Mouse (Mus musculus): Measurements from ENCODE around the gene Mrpl37. TPM values are rescaled to one million over a fixed set of nuclear protein-coding genes. Genes with fewer than 3 reads are reported as not detected.
"Not testable (repeated sequence)": the region's sequence is repeated elsewhere in the genome, so short reads cannot be mapped to it uniquely, and the experiment has no call there.

Mrpl37 gene
- polyA plus RNA-seq (2016; fragmentation: Nextera tagmentation; extraction: Ambion mirVana): 78.0 and 80.8 TPM in 2 replicates

DNA sequence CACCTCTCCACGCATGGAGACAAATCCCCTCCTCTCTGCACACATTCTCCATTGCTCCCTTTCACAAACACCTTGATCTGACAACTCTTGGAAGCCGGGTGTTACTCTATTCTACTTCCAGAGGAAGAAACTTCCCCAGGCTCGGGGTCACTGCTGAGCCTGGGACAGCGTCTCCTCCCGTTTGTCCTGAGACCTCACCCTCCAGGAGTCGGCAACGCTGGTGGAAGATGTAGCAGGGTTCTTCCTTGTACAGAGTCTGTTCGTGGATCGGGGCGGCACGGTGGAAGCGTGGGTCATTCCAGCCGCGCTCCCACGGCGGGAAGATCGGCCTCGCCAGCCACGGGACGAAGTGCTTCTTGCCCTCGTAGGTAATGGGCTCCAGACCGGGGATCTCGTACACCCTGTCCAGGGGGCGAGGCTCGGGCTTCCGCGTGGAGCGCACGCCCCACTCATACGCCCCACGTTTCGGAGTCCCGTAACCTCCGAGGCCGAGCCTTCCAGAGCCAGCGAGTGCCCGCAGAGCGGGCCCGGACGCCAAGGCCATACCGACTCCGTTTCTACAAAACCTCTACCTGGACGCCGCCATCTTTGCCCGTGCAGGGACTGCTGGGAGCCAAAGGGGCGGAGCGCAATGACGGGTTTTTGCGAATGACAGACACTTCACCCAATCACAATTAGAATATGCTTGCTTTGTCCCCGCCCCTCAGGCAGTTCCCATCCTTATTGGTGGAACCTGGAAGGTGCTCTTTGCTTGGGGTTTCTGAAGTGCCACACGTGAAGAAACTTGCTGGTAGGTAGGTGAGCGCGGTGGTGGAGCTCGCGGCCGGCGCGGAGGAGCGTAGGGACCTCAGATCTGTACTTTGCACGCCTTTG, at the start of gene Mrpl37, which contains the start of gene Cyb5rl:
Mrpl37 (minus strand) TSS at position 617 of the 873 bp plus-strand sequence.
Cyb5rl (plus strand) TSS at position 737 of the 873 bp plus-strand sequence.
- no peaks in the 10 kb centered on the region for H3K9me3 ChIP-seq (replicated peaks)
- peak within 1 kb of the TSS; percentile 76 for H3K4me2 ChIP-seq (replicated peaks)
- H3K4me1 ChIP-seq: peaks cover 18% of the 10 kb centered on the region
- H3K4me3 ChIP-seq: peak within 1 kb of the TSS; percentile 90
- under 1% methylated on average over 60 of the region's 60 CpGs for WGBS
- H3K27me3 ChIP-seq: 0 out of 2 replicates have a peak, but pooled peaks cover 5% of the 10 kb centered on the region
- peak; percentile 99 for ATAC-seq (ENCODE audit: low FRiP score)
- peaks cover 30% of the 10 kb centered on the region for H3K36me3 ChIP-seq
- peak within 1 kb of the TSS; percentile 82 for H3K9ac ChIP-seq
- H3K27ac ChIP-seq: no peak within 1 kb of the TSS

DNA sequence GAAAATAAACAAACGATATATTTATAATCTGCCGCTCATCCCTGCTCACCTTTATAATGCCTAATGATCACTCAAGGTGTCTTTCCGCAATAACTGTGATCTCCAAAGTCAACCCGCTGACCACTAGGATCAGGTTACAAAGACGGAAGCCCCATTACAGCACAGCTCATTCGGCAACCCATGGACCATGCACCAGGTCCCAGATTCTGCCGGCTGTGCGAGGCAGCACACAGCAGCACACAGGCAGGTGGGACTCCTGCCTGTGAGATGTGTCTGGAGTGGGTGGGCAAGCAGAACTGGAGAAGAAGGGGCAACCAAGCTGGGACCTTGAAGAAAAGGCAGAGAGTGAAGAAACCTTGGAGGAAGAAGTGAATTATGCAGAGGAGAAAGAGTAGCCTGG, 47.6 kb upstream of the Mrpl37 start:
- no peaks in the 10 kb centered on the region; the same call in 1 of the 2 replicates for H3K27me3 ChIP-seq
- H3K4me3 ChIP-seq: no peak overlapping the region
- H3K36me3 ChIP-seq: no peaks in the 10 kb centered on the region
- 55% methylated on average over 8 of the region's 8 CpGs for WGBS
- H3K4me2 ChIP-seq (replicated peaks): no peak overlapping the region
- no peaks in the 10 kb centered on the region for H3K9me3 ChIP-seq (replicated peaks)
- no peak overlapping the region for H3K9ac ChIP-seq
- no peak overlapping the region for H3K27ac ChIP-seq
- ATAC-seq (ENCODE audit: low FRiP score): no peak
- H3K4me1 ChIP-seq: no peaks in the 10 kb centered on the region

DNA sequence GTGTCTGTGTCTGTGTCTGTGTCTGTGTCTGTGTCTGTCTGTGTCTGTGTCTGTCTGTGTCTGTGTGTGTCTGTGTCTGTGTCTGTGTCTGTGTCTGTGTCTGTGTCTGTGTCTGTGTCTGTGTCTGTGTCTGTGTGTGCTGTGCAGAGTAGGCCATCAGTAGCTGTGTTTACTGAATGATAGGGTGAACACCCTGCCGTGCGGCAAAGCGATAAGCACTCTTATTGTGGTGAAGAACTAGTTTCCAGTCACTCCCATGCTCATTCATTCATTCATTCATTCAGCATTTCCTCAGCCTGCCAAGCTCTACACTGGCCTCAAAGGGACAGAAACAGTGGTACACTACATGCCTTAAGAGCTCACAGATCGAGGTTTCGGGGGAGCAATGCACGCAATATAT, 42.5 kb upstream of the Mrpl37 start:
- H3K4me3 ChIP-seq; H3K27ac ChIP-seq; ATAC-seq (ENCODE audit: low FRiP score); H3K27me3 ChIP-seq; H3K36me3 ChIP-seq; H3K9me3 ChIP-seq (replicated peaks); H3K4me2 ChIP-seq (replicated peaks); H3K9ac ChIP-seq: not testable (repeated sequence)
- H3K4me1 ChIP-seq: peaks cover 17% of the 10 kb centered on the region
- 94% methylated on average over 6 of the region's 6 CpGs for WGBS

DNA sequence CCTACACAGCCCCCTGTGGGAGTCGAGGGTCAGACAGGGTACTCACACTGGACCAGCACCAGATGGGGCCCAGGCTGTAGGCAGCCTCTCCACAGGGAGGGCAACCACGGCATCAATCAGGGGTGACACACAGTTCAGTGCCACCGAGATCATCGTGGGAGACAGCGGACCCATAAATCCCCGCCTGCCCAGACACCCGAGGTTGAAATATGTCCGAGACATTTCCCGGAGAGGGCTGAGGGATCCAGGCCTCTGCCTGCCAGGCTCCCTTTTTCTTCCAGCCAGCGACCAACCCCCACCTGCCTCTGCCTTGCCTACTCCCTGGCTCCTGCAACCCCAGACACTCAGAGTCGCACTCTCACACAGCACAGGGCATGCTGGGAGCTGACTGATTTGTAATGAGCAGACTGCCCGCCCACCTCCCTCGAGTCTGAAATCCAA, 41.6 kb upstream of the Mrpl37 start:
- peak overlapping the region; percentile 24; the same call in 1 of the 2 replicates for H3K9ac ChIP-seq
- WGBS: 25% methylated on average over 13 of the region's 13 CpGs
- H3K36me3 ChIP-seq: no peaks in the 10 kb centered on the region
- H3K9me3 ChIP-seq (replicated peaks): no peaks in the 10 kb centered on the region
- ATAC-seq (ENCODE audit: low FRiP score): peak; percentile 74
- H3K27ac ChIP-seq: peak overlapping the region; percentile 70
- H3K4me3 ChIP-seq: no peak overlapping the region
- H3K4me1 ChIP-seq: peaks cover 17% of the 10 kb centered on the region
- no peaks in the 10 kb centered on the region; the same call in 1 of the 2 replicates for H3K27me3 ChIP-seq
- H3K4me2 ChIP-seq (replicated peaks): 0 out of 2 replicates have a peak overlapping the region, but pooled peaks have one; percentile 19

DNA sequence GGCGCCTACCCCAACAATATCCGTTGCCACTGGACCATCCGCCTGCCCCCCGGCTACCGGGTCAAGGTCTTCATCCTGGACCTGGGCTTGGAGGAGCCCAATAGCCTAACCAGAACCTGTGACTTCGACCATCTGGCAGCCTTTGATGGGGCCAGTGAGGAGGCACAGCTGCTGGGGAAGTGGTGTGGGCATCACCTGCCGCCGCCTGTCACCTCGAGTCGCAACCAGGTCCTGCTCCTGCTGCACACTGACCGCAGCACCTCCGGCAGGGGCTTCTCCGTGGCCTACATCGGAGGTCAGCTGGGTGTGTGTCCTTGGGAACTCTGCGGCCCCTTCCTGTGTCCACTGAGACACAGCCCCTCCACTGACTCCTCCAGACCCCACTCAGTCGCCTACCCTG, 40.1 kb upstream of the Mrpl37 start:
- no peak for ATAC-seq (ENCODE audit: low FRiP score)
- Histone ChIP-seq H3K36me3 (no peaks in the 10 kb centered on the region), H3K9me3 (replicated peaks) (no peaks in the 10 kb centered on the region), H3K4me1 (peaks cover 17% of the 10 kb centered on the region), H3K4me3 (no peak overlapping the region), H3K9ac (no peak overlapping the region), H3K27ac (no peak overlapping the region), H3K4me2 (replicated peaks) (no peak overlapping the region), H3K27me3 (no peaks in the 10 kb centered on the region)
- 87% methylated on average over 16 of the region's 16 CpGs for WGBS

DNA sequence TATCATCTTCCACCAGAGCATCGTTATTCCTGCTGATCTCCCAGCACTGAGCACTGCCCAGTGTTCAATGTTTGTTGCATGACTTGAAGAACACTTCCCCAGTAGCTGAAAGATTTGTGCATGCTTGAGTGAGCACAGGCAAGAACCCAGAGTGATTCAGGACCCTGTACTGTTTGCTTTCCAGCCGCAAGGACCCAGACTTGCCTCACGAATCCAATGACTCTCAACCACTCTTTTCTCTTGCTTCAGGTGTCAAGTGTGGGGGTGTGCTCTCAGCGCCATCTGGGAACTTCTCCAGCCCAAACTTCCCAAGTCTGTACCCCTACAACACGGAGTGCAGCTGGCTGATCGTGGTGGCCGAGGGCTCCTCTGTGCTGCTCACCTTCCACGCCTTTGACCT, 35.6 kb upstream of the Mrpl37 start:
- H3K9ac ChIP-seq: no peak overlapping the region
- 64% methylated on average over 8 of the region's 8 CpGs for WGBS
- no peaks in the 10 kb centered on the region for H3K36me3 ChIP-seq
- no peak overlapping the region for H3K4me2 ChIP-seq (replicated peaks)
- ATAC-seq (ENCODE audit: low FRiP score): no peak
- no peak overlapping the region for H3K27ac ChIP-seq
- H3K4me3 ChIP-seq: no peak overlapping the region
- H3K9me3 ChIP-seq (replicated peaks): no peaks in the 10 kb centered on the region
- H3K27me3 ChIP-seq: no peaks in the 10 kb centered on the region
- H3K4me1 ChIP-seq: peaks cover 15% of the 10 kb centered on the region

DNA sequence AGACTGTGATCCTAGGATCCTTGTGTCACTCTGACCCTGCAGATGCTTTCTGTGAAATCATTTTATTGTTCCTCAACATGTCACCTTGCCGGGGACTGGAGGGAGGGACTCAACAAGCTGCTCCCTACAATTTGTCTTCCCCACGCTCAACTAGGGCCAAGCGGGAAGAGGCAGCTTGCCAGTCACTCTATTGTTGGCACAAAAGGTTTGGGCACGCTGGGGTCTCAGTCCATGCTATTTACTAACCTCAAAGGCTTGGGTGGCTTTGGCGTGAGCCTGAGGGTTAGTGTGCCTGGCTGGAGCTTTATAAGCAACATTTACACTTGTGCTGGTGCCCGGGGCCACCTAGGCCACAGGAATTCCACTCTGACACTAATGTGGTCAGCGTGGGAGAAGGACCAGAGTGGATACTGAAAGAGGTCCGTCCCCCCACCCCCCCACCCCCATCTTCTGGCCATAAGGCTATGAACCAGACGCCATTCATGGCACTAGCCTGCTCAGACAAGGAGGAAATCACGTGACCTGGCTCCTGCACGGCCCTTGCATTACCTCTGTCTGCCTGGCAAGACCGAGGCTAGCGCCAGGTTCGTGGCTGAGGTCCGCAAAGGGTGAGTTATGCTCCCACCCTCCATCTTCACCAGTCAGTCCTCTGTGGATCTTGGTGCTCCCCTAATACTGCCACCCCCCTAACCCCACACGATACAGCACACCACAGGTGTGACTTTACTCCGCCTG, 32.3 kb upstream of the Mrpl37 start:
- no peak overlapping the region for H3K27ac ChIP-seq
- no peaks in the 10 kb centered on the region for H3K36me3 ChIP-seq
- no peak overlapping the region for H3K4me2 ChIP-seq (replicated peaks)
- no peak for ATAC-seq (ENCODE audit: low FRiP score)
- H3K4me3 ChIP-seq: no peak overlapping the region
- no peak overlapping the region for H3K9ac ChIP-seq
- H3K27me3 ChIP-seq: no peaks in the 10 kb centered on the region
- H3K9me3 ChIP-seq (replicated peaks): no peaks in the 10 kb centered on the region
- WGBS: 75% methylated on average over 17 of the region's 17 CpGs
- H3K4me1 ChIP-seq: peaks cover 42% of the 10 kb centered on the region

DNA sequence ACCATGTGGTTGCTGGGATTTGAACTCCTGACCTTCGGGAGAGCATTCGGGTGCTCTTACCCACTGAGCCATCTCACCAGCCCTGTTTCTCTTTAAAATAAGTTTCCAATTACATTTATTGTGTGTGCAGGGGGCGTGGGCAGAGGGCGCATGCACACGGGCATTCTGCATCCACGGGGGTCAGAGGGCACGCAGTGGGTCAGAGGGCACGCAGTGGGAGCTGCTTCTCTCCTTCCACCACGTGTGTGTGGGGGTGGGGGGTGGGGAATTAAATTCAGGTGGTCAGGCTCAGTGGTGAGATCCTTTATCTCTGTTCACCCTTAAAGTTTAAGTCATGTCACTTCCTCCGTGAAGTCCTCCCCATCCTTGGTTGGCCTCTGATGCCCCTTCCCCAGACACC, 31.7 kb upstream of the Mrpl37 start:
- Histone ChIP-seq H3K9me3 (replicated peaks) (no peaks in the 10 kb centered on the region), H3K4me2 (replicated peaks) (no peak overlapping the region), H3K27me3 (no peaks in the 10 kb centered on the region), H3K36me3 (no peaks in the 10 kb centered on the region), H3K4me3 (no peak overlapping the region), H3K4me1 (peaks cover 42% of the 10 kb centered on the region), H3K9ac (no peak overlapping the region), H3K27ac (no peak overlapping the region)
- 62% methylated on average over 10 of the region's 10 CpGs for WGBS
- no peak for ATAC-seq (ENCODE audit: low FRiP score)

DNA sequence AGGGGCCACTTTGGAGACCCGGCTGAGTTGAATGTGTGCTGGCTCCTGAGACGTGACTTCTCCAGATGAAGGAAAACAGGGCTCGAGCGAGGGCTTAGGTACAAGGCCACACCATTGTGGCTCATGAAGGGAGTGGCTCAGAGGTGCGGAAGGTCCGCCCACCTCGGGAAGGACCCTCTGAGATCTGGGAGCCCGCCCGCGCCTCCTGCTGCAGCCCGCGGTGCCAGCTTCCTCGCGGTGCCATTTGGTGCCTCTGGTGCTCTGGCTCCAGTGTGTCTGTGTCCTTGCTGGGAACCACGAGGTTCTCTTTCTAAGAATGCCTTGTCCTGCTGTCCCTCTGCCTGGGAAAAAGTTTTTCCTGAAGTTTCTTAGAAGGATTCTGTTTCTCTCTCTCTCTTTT, 31.2 kb upstream of the Mrpl37 start:
- no peak for ATAC-seq (ENCODE audit: low FRiP score)
- Histone ChIP-seq H3K9ac (no peak overlapping the region), H3K36me3 (no peaks in the 10 kb centered on the region), H3K27me3 (no peaks in the 10 kb centered on the region), H3K27ac (peak overlapping the region; percentile 74), H3K9me3 (replicated peaks) (no peaks in the 10 kb centered on the region), H3K4me2 (replicated peaks) (no peak overlapping the region), H3K4me3 (no peak overlapping the region), H3K4me1 (peaks cover 42% of the 10 kb centered on the region)
- WGBS: 59% methylated on average over 15 of the region's 15 CpGs

DNA sequence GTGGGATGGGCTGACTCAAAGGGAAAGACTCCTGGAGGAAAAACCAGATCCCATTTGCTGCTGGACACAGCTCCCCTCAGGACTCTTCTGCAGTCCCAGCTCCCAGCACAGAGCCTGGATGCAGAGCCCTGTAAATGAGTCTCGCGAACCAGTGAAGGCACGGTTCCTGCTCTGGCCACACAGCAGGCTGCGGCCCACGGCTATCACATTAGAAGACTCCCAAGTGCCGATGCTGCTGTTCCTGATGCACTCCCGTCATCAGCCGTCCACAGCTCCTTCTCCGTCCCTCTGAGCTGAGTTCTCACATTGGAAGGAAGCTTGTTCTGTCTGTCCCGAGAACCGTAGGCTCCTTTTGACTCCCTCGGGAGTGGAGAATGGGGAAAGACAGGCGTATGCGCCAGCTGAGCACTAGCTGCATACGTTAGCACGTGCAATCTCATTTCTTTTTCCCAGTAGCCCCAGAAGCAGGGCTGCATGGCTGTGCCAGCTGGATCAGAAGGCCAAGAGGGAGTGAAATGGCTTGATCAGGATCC, 30.2 kb upstream of the Mrpl37 start, which contains the start of gene Cdcp2:
Cdcp2 (plus strand) TSS at position 51 of the 533 bp plus-strand sequence.
- peak within 1 kb of the TSS; percentile 11; the same call in 1 of the 2 replicates for H3K4me2 ChIP-seq (replicated peaks)
- peaks cover 44% of the 10 kb centered on the region for H3K4me1 ChIP-seq
- H3K27ac ChIP-seq: peak within 1 kb of the TSS; percentile 74
- H3K4me3 ChIP-seq: no peak within 1 kb of the TSS
- no peaks in the 10 kb centered on the region for H3K36me3 ChIP-seq
- H3K9me3 ChIP-seq (replicated peaks): no peaks in the 10 kb centered on the region
- no peak within 1 kb of the TSS for H3K9ac ChIP-seq
- 36% methylated on average over 16 of the region's 16 CpGs for WGBS
- H3K27me3 ChIP-seq: no peaks in the 10 kb centered on the region
- ATAC-seq (ENCODE audit: low FRiP score): peak; percentile 58; the same call in 1 of the 2 replicates

DNA sequence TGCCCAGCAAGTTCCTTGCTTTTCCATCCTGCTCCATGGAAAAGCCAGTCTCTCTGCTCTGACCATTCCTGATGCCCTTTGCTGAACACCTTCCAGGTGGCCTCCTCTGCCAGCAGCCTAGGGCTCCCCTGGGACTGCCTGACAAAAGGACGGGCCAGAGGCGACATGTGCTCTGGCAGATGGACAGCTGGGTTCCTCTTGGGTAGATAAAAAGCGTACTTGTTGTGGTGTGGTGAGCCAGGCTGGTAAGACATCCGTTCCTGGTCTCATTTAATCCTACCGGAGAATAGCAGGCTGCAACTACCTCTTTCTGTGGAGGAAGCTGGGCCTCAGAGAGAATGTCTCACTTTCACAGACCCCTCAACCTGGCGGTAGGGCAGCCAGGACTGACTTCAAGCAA, 29.4 kb upstream of the Mrpl37 start:
- ATAC-seq (ENCODE audit: low FRiP score): peak; percentile 17; the same call in 1 of the 2 replicates
- H3K4me2 ChIP-seq (replicated peaks): no peak overlapping the region

More for the DNA sequence above, 29.4 kb upstream of the Mrpl37 start:
- Histone ChIP-seq H3K27ac (peak overlapping the region; percentile 74), H3K36me3 (no peaks in the 10 kb centered on the region), H3K9ac (no peak overlapping the region), H3K4me1 (peaks cover 47% of the 10 kb centered on the region), H3K9me3 (replicated peaks) (no peaks in the 10 kb centered on the region), H3K4me3 (no peak overlapping the region), H3K27me3 (no peaks in the 10 kb centered on the region)
- 29% methylated on average over 6 of the region's 6 CpGs for WGBS

All from hindbrain, embryonic 12.5 days (tissue).